Mouse (Mus musculus) bone marrow, adult 2 months (tissue): ENCODE data around the gene Lamc1. TPM values are rescaled to one million over a fixed set of nuclear protein-coding genes. Genes with fewer than 3 reads are reported as not detected.
A peak's percentile ranks its signal among the peaks of the same experiment; 100 is the strongest.
"Not testable (repeated sequence)": the region's sequence is repeated elsewhere in the genome, so short reads cannot be mapped to it uniquely, and the experiment has no call there.

ENCODE experiments used
- H3K27ac ChIP-seq: fragments of 200-500 bp; 2 replicates; pipeline ENCODE4 v1.5.1; 2012; ENCODE audit warnings: low read depth, mild to moderate bottlenecking, control low read depth, inconsistent platforms, low read length; ENCODE audit not compliant: control insufficient read depth, poor library complexity, insufficient read depth
- H3K4me1 ChIP-seq: fragments of 200-500 bp; 2 replicates; pipeline ENCODE4 v1.6.1; 2011; ENCODE audit warnings: low read length; ENCODE audit not compliant: control insufficient read depth, insufficient read depth
- H3K4me3 ChIP-seq: fragments of 200-500 bp; replicated peaks from 2 replicates; pipeline ENCODE3; 2011; ENCODE audit warnings: mild to moderate bottlenecking, low read depth, low read length, control low read depth; ENCODE audit not compliant: control insufficient read depth
- CTCF ChIP-seq: fragments of 200-500 bp; IDR thresholded peaks from 2 replicates; pipeline ENCODE4 v1.5.1; 2011; ENCODE audit warnings: low read length, control low read depth; ENCODE audit not compliant: control insufficient read depth, insufficient read depth
- POLR2A ChIP-seq: fragments of 200-500 bp; IDR thresholded peaks from 2 replicates; pipeline ENCODE4 v1.6.1; 2011; ENCODE audit warnings: low read depth, mild to moderate bottlenecking, control low read depth, low read length, borderline replicate concordance; ENCODE audit not compliant: control insufficient read depth
- WGBS: fragments of 180-500 bp; shearing (Covaris S2); methylation state at CpG from one replicate; pipeline ENCODE4 v1.1.7; 2018; 5-methylcytosine and 5-hydroxymethylcytosine counted together
- polyA plus RNA-seq: library from polyadenylated mRNA; stranded (reverse); fragments of >200 nt; gene quantifications from 2 replicates; pipeline ENCODE4 v1.2.4, GENCODE M21; 2011; ENCODE audit warnings: low replicate concordance; ENCODE audit not compliant: missing spikeins, insufficient read depth, insufficient read length

Lamc1 gene
- polyA plus RNA-seq, 1 experiment, result 10.6 TPM

- Histone ChIP-seq H3K27ac (no peak overlapping the region), H3K4me3 (no peak overlapping the region), H3K4me1 (no peaks in the 10 kb centered on the region; the same call in 1 of the 2 replicates)
- WGBS, result 79% methylated on average over 5 of the region's 5 CpGs
- no peak for TF ChIP-seq POLR2A
- TF ChIP-seq CTCF, result no peak
Observed at GRCm38 (mm10) chr1:153310190-153310589, 22.4 kb downstream of the Lamc1 start.

- no peak overlapping the region for H3K4me3 ChIP-seq
- no peaks in the 10 kb centered on the region; the same call in 1 of the 2 replicates for H3K4me1 ChIP-seq
- TF ChIP-seq POLR2A (no peak), CTCF (no peak)
- 77% methylated on average over 4 of the region's 4 CpGs for WGBS
- no peak overlapping the region for H3K27ac ChIP-seq
Observed at GRCm38 (mm10) chr1:153309310-153309709, 23.3 kb downstream of the Lamc1 start.

- no peak for TF ChIP-seq POLR2A
- TF ChIP-seq CTCF, result no peak
- no peaks in the 10 kb centered on the region; the same call in 1 of the 2 replicates for H3K4me1 ChIP-seq
- peak overlapping the region; percentile 52 for H3K27ac ChIP-seq
- H3K4me3 ChIP-seq, result no peak overlapping the region
- WGBS, result 35% methylated on average over 10 of the region's 10 CpGs
Observed at GRCm38 (mm10) chr1:153308915-153309296, 23.7 kb downstream of the Lamc1 start.

DNA sequence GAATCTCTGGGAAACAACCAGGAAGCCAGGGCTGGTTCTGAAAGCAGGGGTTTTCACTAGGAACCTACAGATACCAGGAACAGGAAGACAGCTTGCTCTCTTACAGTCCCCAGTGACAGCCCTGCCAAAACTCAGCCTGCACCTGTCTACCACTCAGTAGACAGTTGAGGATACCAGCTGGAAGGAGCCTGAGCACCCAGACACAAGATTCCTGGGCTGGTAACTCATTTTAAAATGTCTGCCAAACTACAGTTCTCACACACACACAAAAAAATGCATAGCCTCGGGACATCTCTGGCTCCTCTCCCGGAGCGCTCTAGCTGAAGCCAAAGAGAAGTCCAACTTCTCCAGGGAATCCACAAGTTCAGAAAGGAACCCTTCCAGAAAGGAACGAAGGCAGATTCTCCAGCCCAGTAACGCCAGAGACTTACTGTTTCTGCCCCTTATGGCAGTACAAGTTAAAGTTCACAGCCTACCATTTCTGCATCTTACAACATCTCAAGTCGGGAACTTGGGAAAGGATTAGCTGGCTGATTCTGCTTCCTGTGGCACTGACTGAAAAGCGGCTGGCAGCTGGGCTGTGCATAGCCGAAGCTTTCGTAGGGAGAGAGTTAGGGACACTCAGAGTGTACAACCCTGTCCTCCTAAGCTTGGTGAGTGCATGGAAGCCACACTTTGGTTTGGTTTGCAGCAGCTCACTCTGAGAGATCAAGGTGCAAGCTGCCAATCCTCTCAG, 24.2 kb downstream of the Lamc1 start:
- H3K4me1 ChIP-seq, result no peaks in the 10 kb centered on the region; the same call in 1 of the 2 replicates

DNA sequence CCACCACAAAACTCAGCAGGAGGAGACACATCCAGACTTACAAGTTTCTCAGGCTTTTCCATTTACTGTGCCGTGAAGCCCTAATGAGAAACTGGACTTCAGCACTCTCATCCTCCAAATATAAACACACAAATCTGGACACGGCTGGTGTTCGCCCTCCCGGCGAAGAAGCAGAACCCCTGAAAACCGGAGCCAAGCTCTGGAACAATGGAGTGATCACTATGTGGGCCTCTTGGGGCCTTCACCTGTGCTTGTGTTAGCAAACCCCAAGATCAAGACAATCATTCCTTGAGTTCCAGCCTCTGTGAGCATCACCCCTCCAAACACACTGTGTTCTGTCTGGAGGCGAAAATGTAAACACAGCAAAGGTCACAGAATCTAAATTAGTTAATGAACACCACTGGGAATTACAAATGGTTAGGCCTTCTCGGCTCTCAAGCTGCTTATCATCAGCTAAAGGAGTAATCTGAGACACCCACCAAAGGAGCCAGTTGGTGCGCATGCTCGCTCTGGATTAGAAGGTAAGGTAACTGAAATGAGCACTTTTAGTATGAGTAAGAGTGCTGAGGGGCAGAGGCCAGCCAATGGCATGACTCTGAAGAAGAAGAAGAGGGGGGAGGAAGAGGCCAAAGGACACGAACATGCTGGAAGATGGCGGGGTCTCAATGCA, 24.9 kb downstream of the Lamc1 start:
- H3K4me3 ChIP-seq, result no peak overlapping the region
- TF ChIP-seq CTCF (no peak), POLR2A (no peak)
- H3K4me1 ChIP-seq, result no peaks in the 10 kb centered on the region; the same call in 1 of the 2 replicates
- 78% methylated on average over 12 of the region's 12 CpGs for WGBS
- peak overlapping the region; percentile 54 for H3K27ac ChIP-seq

More for the DNA sequence above, 24.2 kb downstream of the Lamc1 start:
- Histone ChIP-seq H3K4me3 (no peak overlapping the region), H3K27ac (peak overlapping the region; percentile 54)
- 71% methylated on average over 9 of the region's 9 CpGs for WGBS
- TF ChIP-seq POLR2A (no peak), CTCF (no peak)

GRCm38 (mm10) chr1:153305728-153306127, 26.9 kb downstream of the Lamc1 start:
- not testable (repeated sequence) for H3K4me3 ChIP-seq, H3K27ac ChIP-seq, H3K4me1 ChIP-seq
- 78% methylated on average over 9 of the region's 9 CpGs for WGBS

DNA sequence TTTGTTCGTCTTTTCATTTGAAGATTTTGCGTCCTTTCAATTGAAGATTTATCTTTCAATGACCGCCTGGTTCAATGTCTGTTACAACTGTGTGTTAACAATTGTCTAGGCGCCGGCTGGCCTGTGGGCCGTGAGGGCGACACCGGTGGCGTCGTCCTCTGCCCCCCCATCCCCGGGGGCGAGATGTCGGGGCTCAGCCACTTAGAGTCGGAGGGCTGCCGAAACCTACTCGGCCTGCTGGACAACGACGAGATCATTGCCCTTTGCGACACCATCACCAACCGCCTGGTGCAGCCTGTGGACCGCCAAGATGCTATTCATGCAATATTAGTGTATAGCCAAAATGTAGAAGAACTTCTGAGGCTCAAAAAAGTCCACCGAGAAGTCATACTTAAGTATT, 27.3 kb downstream of the Lamc1 start:
- not testable (repeated sequence) for H3K27ac ChIP-seq, H3K4me1 ChIP-seq, H3K4me3 ChIP-seq
- WGBS, result 85% methylated on average over 22 of the region's 22 CpGs

GRCm38 (mm10) chr1:153299436-153299835, 33.1 kb downstream of the Lamc1 start:
- 19% methylated on average over 5 of the region's 5 CpGs for WGBS
- not testable (repeated sequence) for H3K27ac ChIP-seq, H3K4me3 ChIP-seq, H3K4me1 ChIP-seq

DNA sequence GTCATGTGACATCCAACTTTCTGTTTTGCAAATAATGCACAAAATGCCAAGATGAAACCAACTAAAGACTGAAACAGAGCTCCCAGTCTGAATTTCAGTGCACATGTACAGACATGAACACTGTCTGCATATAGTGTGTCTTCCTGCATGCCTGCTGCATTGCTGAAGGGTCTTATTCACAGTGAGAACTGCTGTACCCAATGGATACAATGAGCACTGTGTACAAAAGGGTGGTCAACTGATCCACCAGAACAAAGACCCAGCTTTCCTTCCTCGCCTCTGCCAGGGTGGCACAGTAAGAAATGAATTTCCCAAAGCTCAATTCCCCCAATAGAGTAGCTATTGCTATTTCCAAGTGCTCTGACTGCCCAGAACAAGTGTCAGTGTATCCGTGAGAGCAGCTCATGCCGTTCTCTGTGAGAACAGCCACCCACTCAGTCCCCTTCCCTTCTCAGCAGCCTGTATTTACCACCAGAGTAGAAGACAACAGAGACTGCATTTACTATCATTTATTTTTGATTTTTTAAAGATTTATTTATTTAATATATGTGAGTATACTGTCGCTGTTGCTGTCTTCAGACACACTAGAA, 34.7 kb downstream of the Lamc1 start:
- WGBS, result 82% methylated on average over 4 of the region's 4 CpGs

More for the DNA sequence above, 34.7 kb downstream of the Lamc1 start:
- H3K27ac ChIP-seq, H3K4me3 ChIP-seq, H3K4me1 ChIP-seq: not testable (repeated sequence)
